Mouse (Mus musculus): ENCODE measurements at regions not wholly inside any gene's neighbourhood (a gene's known extent, or its start where the extent isn't known, plus 50 kb on each side); places are given as distances from the start of the nearest gene placed in this dataset.

GRCm38 (mm10) chr13:47444876-47445275 is 322.4 kb downstream of the Rnf144b start:
- TF ChIP-seq POLR2A (IDR thresholded peaks at IDR 0.05; ENCODE audit: control insufficient read depth, low read depth, low read length) (no peak), CTCF (IDR thresholded peaks at IDR 0.05; ENCODE audit: control insufficient read depth, insufficient read depth, insufficient replicate concordance, low read depth, low read length) (no peak)
